Mouse (Mus musculus): ENCODE data around the gene Cpne7. TPM values are rescaled to one million over a fixed set of nuclear protein-coding genes. Genes with fewer than 3 reads are reported as not detected.
A peak's percentile ranks its signal among the peaks of the same experiment; 100 is the strongest.

Cpne7 gene
- total RNA-seq, 2 experiments from 2014 or later = 75.7 to 94.1 TPM

DNA sequence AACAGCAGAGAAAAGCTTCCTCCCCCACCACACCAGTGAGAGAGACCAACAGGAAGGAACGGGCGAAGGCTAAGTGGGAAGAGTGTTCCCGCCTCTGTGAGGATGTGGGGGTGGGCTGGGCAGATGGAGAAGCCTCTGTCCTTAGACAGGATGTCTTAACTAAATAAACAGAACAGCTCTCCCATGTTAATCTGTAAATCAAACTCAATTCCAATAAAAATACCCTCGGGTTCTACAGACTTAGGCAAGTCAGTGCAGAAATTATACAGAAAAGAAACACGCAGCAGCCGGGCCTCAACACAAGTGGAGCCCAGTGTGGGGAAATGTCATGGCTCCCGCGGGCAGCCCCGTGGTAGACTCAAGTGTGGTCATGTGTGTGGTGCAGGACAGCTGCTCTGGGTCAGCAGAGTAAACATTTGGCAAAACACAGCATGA lies 33.6 kb downstream of the Cpne7 start:
- peak in 1 of 2 experiments; percentile 66 for DNase-seq (ENCODE audit: extremely low spot score in 1 of 2, low spot score in 2 of 2)

DNA sequence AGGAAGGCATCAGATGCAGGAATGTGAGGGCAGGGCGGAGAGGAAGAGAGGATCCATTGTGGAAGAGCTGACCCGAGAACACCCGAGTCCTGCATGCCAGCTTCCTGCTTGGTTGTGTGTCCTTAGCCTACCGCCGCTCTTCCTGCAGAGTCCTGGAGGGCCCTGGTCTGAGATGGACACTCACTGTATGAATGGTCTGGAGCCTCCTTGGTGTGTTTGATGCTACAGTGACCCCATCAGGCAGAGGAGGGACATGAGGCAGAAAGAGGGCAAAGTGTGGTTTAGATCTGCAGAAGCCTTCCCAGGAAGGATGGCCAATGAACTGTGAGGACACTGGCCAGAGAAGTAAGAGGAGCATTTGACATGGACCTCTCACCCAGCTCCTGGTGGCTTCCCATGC lies 38.0 kb downstream of the Cpne7 start:
- intact Hi-C loops (cut with DNase I) = no loop called here
- no peak for DNase-seq (ENCODE audit: extremely low spot score in 1 of 2, low spot score in 2 of 2)

More for the DNA sequence above, 33.6 kb downstream of the Cpne7 start:
- intact Hi-C loops (cut with DNase I) = no loop called here

GRCm38 (mm10) chr8:123156070-123156773 lies 39.0 kb downstream of the Cpne7 start:
- no peak for DNase-seq (ENCODE audit: extremely low spot score in 1 of 2, low spot score in 2 of 2)
- intact Hi-C loops (cut with DNase I) = no loop called here

- DNase-seq (ENCODE audit: extremely low spot score in 1 of 2, low spot score in 2 of 2) = no peak
- intact Hi-C loops (cut with DNase I) = no loop called here
Observed at GRCm38 (mm10) chr8:123157888-123158465, 40.8 kb downstream of the Cpne7 start, which contains the start of gene Sult5a1. Sult5a1 (minus strand) TSS chr8:123158315.

- no peak for DNase-seq (ENCODE audit: extremely low spot score in 1 of 2, low spot score in 2 of 2)
- intact Hi-C loops (cut with DNase I) = no loop called here
Observed at GRCm38 (mm10) chr8:123181391-123181790, 64.2 kb downstream of the Cpne7 start.

Small RNAs within 50 kb of the gene (microRNA-seq; reads per million reads assigned to microRNA genes)
- gene Mir7079 (not detected), gene Mir7080 (143 reads per million, percentile 60 among the genes with 10 or more reads in this experiment)

Other genes with a start within 250 kb of the Cpne7 start
- gene Ankrd11, start 75.1 kb upstream of the Cpne7 start, total RNA-seq (2021) = 100 to 1,000 TPM; 137 to 138 TPM
- 10 to 100 TPM; 70.4 to 71.3 TPM for gene Spg7, start 54.4 kb upstream of the Cpne7 start, total RNA-seq (2021)
- gene Rpl13, start 15.0 kb upstream of the Cpne7 start, total RNA-seq (2021) = 100 to 1,000 TPM; 451 to 456 TPM
- not detected for gene Sult5a1, start 40.9 kb downstream of the Cpne7 start, total RNA-seq (2021)
- gene Dpep1, start 68.9 kb downstream of the Cpne7 start, total RNA-seq (2021) = not detected
- gene Chmp1a, start 95.4 kb downstream of the Cpne7 start, total RNA-seq (2021) = 100 to 1,000 TPM; 111 to 130 TPM
- gene Spata33, start 95.5 kb downstream of the Cpne7 start, total RNA-seq (2021) = 1 to 10 TPM; 6.3 to 7.5 TPM
- gene Cdk10, start 107.5 kb downstream of the Cpne7 start, total RNA-seq (2021) = 10 to 100 TPM; 69.3 to 69.5 TPM
- 100 to 1,000 TPM; 111 to 118 TPM for gene Spata2l, start 118.9 kb downstream of the Cpne7 start, total RNA-seq (2021)
- gene Zfp276, start 136.8 kb downstream of the Cpne7 start, total RNA-seq (2021) = 10 to 100 TPM; 21.6 to 25.2 TPM
- 10 to 100 TPM; 72.7 to 74.6 TPM for gene Vps9d1, start 137.0 kb downstream of the Cpne7 start, total RNA-seq (2021)
- 1 to 10 TPM; 4.0 to 4.1 TPM for gene Fanca, start 201.2 kb downstream of the Cpne7 start, total RNA-seq (2021)
- 10 to 100 TPM; 16.2 to 17.4 TPM for gene Spire2, start 215.3 kb downstream of the Cpne7 start, total RNA-seq (2021)

Data from left cerebral cortex, postnatal 10 days (tissue).